Mouse (Mus musculus) neural tube, embryonic 10.5 days (tissue): ENCODE measurements at regions not wholly inside any gene's neighbourhood (a gene's known extent, or its start where the extent isn't known, plus 50 kb on each side); places are given as distances from the start of the nearest gene placed in this dataset.

Source experiments
- DNase-seq: peaks from one replicate; pipeline ENCODE4 v3.0.0-alpha.2; 2017; ENCODE audit warnings: low spot score; ENCODE audit errors: extremely low spot score

GRCm38 (mm10) chr2:169037975-169038374 is 82.6 kb upstream of the Zfp64 start:
- no peak for DNase-seq

GRCm38 (mm10) chr2:169037519-169037918 is 82.1 kb upstream of the Zfp64 start:
- DNase-seq: no peak

DNA sequence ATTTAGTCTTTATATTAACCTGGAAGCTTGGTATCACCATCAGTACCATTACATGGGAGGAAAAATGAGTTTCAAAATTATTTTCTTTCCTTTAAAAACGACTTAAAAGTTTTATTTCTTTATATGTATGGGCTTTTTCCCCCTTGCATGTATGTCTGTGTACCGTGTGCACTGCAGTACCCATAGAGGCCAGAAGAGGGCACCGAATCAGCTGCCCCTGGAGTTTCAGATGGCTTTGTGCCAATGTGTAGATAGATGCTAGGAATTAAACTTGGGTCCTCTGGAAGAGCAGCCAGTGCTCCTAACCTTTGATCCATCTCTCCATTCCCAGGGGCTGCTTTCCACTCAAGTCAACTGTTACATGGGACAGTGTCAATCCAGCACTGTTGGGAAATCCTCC is 79.9 kb upstream of the Zfp64 start:
- peak; percentile 46 for DNase-seq

DNA sequence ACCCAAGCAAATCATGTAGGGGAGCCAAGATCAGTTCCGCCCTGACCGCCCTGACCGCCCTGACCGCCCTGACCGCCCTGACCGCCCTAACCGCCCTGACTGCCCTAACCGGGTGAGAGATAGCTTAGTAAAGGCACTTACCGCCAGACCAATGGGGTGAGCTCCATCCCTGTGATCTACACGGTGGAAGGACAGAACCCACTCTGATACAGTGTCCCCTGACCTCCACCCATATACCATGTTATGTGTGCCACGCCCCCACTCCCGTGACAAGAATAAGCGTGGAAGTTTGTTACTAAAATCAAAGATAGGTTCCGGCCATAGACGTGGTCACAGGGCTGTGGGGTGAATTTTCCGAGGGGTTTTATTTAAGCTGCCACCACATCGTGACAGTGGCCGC is 78.6 kb upstream of the Zfp64 start:
- DNase-seq: no peak

- no peak for DNase-seq
Measured at GRCm38 (mm10) chr2:169033181-169033580, 77.8 kb upstream of the Zfp64 start.

DNA sequence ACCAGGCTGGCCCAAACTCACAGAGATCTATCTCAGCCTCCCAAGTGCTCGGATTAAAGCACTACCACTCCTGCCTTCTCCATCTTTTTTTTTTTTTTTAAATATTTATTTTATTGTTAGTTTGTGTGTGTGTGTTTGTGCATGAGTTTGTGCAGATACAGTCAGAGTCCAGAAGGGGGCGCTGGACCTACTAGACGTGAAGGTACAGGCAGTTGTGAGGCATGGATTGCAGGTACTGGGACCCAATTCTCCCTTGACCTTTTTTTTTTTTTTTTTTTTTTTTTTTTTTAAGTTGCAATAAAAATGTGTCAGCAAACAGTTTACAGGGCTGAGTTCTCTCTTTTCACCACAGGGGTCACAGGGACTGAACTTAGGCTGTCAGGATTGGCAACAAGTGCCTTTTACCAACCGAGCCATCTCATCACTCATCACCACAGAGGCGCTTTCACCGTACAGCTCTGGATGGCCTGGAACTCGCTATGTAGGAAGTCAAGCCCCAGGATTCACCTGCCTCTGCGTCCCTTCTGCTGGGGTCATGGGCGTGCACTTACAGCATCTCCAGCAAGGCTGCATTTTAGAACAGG is 73.2 kb upstream of the Zfp64 start:
- DNase-seq: no peak

DNA sequence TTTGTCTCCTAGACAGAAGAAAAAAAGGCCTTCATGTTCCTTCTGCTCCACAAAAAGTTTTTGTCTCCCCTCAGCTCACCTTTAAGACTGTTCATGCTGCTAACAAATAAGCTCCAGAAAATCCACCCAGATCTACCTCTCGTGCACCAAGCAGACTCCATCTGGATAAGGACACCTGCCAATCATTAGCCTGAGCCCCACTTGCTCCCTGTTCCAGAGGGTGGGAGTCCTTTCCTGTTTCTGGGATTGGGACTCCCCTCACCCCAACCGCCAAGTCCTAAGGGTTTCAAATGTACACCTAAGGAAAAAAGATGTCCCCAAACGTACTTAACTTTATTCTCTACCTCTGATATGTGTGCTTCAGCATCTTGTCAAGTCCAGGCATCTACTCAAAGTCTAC is 63.6 kb upstream of the Zfp64 start:
- no peak for DNase-seq

GRCm38 (mm10) chr2:169010271-169010670 is 54.9 kb upstream of the Zfp64 start:
- DNase-seq: no peak

GRCm38 (mm10) chr2:169008756-169009155 is 53.4 kb upstream of the Zfp64 start:
- DNase-seq: peak; percentile 37

DNA sequence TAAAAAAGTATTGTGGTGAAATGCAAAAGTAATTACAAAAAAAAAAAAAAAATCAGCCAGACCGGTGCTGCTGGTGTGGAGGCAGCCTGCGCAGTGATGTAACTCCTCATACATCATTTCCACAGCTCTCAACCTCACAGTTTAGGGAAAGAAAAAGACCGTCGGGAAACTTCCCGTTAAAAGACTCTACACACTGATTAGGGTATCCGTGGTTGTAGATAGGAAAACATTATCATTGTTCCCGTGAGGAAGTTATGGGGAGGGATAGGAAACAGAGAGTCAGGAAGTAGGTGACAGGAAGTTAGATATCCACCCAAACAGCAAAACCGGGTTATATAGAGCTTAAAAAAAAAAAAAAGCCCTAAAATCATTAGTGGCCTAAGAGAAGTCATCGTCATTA is 52.9 kb upstream of the Zfp64 start:
- DNase-seq: no peak

GRCm38 (mm10) chr2:169006549-169006948 is 51.2 kb upstream of the Zfp64 start:
- no peak for DNase-seq

DNA sequence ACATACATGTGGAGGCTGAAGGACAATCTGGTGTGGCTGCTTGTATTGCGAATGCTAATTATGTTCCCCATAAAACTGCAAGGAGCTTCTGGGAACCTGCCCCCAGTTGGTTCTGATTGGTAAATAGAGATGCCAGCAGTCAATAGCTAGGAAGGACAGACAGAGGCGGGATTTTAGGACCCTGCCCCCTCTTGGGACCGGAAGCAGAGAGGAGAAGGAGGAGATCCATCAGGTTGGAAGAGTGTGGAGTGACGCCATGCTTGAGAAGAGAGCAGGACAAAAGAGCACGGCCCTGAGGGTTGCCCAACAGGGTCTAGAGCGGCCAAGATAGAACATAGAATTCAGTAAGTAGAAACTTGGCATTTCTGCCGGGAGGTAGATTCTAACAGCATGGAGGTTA is 50.4 kb upstream of the Zfp64 start:
- DNase-seq: no peak
